Mouse (Mus musculus) heart, postnatal 0 days (tissue): Measurements from ENCODE around the gene Cacna1e.

ENCODE experiments used
- CTCF ChIP-seq: IDR thresholded peaks from 2 replicates; pipeline ENCODE4 v1.5.1; 2016; ENCODE audit warnings: antibody characterized with exemption, control low read depth, low read depth
- EP300 ChIP-seq: IDR thresholded peaks from 2 replicates; pipeline ENCODE4 v1.6.1; 2016; ENCODE audit warnings: antibody characterized with exemption, low read depth

DNA sequence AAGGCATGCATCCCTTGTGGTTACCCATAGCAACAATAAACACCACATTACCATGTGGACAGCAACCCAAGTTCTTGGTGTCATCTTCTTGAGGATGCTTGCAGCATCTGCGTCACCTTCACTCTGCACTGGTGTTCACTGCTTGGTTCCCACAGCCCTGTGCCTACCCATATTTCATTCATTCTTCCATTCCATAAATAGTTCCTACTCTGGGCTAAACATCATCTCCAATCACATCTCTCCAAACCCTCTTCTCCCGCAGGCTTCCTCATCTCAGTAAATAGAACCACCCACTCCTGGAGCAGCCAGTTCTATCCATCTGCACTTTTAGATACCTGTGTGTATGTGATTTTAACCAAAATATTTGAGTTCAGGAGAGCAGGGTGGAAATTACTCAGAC, 408.6 kb downstream of the Cacna1e start:
- no peak for TF ChIP-seq CTCF
- TF ChIP-seq EP300 = no peak
